Mouse (Mus musculus): ENCODE data around the gene Zfand3. TPM values are rescaled to one million over a fixed set of nuclear protein-coding genes. Genes with fewer than 3 reads are reported as not detected.
A peak's percentile ranks its signal among the peaks of the same experiment; 100 is the strongest.

Zfand3 gene
- polyA plus RNA-seq, 1 experiment from 2014 or later = 46.2 TPM

DNA sequence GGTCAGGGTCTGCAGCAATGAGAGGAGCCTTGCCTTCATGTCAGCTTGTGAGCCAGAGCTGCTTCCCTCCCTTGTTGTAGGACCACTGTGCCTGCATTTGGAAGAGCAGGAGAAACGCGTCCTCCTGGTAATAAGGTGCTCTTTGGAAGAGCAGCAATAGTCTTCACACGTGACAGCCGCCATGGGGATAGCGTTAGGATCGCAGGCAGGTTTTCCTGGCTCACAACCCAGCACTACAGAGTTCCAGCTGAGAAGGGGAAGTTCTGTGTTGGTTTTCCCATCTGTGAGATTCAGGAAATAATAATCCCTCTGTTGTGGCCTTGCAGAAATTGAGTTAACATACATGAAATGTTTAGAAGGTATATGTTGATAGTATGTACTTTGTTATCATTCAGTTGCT is 179.0 kb downstream of the Zfand3 start:
- H3K4me3 ChIP-seq = no peak overlapping the region
- no peaks in the 10 kb centered on the region for H3K9me3 ChIP-seq
- H3K9ac ChIP-seq = no peak overlapping the region
- H3K27ac ChIP-seq = no peak overlapping the region
- 0 out of 2 replicates have a peak, but pooled peaks cover 4% of the 10 kb centered on the region for H3K36me3 ChIP-seq
- 93% methylated on average over 6 of the region's 6 CpGs for WGBS
- H3K4me1 ChIP-seq = peaks cover 17% of the 10 kb centered on the region
- no peak for ATAC-seq (ENCODE audit: insufficient number of reproducible peaks, insufficient read depth, low FRiP score, low TSS enrichment, low read depth)
- H3K27me3 ChIP-seq = no peaks in the 10 kb centered on the region
- H3K4me2 ChIP-seq = no peak overlapping the region

- Histone ChIP-seq H3K4me3 (no peak overlapping the region), H3K4me1 (peaks cover 30% of the 10 kb centered on the region), H3K27ac (no peak overlapping the region), H3K36me3 (0 out of 2 replicates have a peak, but pooled peaks cover 4% of the 10 kb centered on the region), H3K9me3 (no peaks in the 10 kb centered on the region), H3K4me2 (no peak overlapping the region), H3K9ac (no peak overlapping the region), H3K27me3 (no peaks in the 10 kb centered on the region)
- ATAC-seq (ENCODE audit: insufficient number of reproducible peaks, insufficient read depth, low FRiP score, low TSS enrichment, low read depth) = no peak
- 85% methylated on average over 6 of the region's 6 CpGs for WGBS
Observed at GRCm38 (mm10) chr17:30187154-30187553, 182.6 kb downstream of the Zfand3 start.

DNA sequence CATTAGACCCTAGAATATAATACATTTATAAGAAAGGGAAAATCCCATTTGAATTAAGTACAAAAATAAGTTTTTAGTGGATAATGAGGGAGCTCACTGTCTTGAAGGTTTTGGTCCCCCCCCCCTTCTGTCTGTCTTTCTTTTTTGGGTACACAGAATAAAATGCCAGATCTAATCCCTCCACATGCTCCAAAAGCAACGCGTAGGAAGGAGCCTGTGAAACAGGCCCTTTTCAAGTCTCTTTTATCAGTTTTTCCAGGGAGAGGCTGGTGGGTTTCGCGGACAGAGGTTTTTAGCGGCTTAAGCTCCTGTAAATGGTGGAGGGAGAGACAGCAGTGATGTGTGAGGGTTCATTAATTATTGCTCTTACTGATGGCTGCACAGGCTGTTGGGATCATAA is 183.0 kb downstream of the Zfand3 start:
- Histone ChIP-seq H3K27ac (peak overlapping the region; percentile 74; the same call in 1 of the 2 replicates), H3K4me1 (peaks cover 30% of the 10 kb centered on the region), H3K9me3 (no peaks in the 10 kb centered on the region), H3K4me3 (no peak overlapping the region), H3K27me3 (no peaks in the 10 kb centered on the region), H3K36me3 (peaks cover 6% of the 10 kb centered on the region; the same call in 1 of the 2 replicates), H3K9ac (0 out of 2 replicates have a peak overlapping the region, but pooled peaks have one; percentile 36), H3K4me2 (no peak overlapping the region)
- no peak for ATAC-seq (ENCODE audit: insufficient number of reproducible peaks, insufficient read depth, low FRiP score, low TSS enrichment, low read depth)
- WGBS = 74% methylated on average over 5 of the region's 5 CpGs

DNA sequence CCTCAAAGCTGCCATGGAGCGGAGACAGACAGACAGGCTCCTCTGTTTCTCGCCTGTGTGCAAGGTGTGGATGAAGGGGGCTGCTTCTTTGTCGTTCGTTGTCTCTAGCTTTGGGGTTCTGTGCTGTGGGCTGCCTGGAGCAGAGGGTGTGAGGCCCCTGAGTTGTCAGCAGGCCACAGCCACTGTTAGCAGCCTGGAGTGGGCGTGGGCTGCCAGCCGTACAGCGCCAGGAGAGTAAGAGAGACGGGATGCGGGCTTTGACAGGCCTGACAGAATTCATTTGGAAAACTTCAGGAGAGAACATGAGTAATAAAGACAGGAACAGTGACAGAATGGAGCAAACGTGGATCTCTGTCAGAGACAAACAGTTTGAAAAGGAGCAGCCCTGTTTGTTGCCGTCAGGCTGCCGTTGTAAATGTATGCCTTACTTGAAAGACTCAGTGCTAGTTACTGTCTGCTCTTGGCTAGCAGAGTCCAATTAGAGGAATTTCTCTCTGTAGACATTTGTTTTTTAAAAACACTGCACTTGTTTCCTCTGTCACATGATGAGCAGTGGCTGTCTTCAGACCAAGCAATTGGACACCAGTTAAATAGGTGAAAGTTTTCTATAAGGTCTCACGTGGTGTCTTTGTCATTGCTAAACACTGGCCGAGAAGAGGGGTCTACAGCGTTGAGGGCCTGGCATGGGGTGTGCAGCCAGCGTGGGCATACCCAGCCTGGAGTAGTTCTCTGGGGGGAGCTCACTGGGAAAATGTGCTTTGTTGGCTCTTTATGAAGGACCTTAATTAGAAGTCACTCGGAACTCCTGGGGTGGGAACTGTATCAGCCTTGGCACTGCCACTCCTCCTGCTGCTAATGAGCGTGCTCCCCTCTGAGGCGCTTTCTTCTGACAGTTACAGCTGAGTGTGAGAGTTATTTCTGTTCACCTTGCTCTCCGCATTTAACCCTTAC is 183.8 kb downstream of the Zfand3 start:
- no peaks in the 10 kb centered on the region for H3K27me3 ChIP-seq
- ATAC-seq (ENCODE audit: insufficient number of reproducible peaks, insufficient read depth, low FRiP score, low TSS enrichment, low read depth) = no peak
- H3K36me3 ChIP-seq = peaks cover 12% of the 10 kb centered on the region; the same call in 1 of the 2 replicates
- H3K4me2 ChIP-seq = no peak overlapping the region
- H3K9me3 ChIP-seq = no peaks in the 10 kb centered on the region
- 0 out of 2 replicates have a peak overlapping the region, but pooled peaks have one; percentile 36 for H3K9ac ChIP-seq
- H3K27ac ChIP-seq = peak overlapping the region; percentile 74
- peaks cover 30% of the 10 kb centered on the region for H3K4me1 ChIP-seq
- WGBS = 41% methylated on average over 20 of the region's 20 CpGs
- H3K4me3 ChIP-seq = no peak overlapping the region

- Histone ChIP-seq H3K4me2 (no peak overlapping the region), H3K4me3 (no peak overlapping the region), H3K4me1 (peaks cover 41% of the 10 kb centered on the region), H3K9ac (no peak overlapping the region), H3K9me3 (no peaks in the 10 kb centered on the region), H3K36me3 (peaks cover 11% of the 10 kb centered on the region; the same call in 1 of the 2 replicates), H3K27me3 (no peaks in the 10 kb centered on the region), H3K27ac (no peak overlapping the region)
- 74% methylated on average over 11 of the region's 11 CpGs for WGBS
- ATAC-seq (ENCODE audit: insufficient number of reproducible peaks, insufficient read depth, low FRiP score, low TSS enrichment, low read depth) = no peak
Observed at GRCm38 (mm10) chr17:30191097-30191640, 186.6 kb downstream of the Zfand3 start.

- H3K27ac ChIP-seq = no peak overlapping the region
- no peak overlapping the region for H3K4me2 ChIP-seq
- ATAC-seq (ENCODE audit: insufficient number of reproducible peaks, insufficient read depth, low FRiP score, low TSS enrichment, low read depth) = no peak
- H3K27me3 ChIP-seq = no peaks in the 10 kb centered on the region
- H3K9me3 ChIP-seq = no peaks in the 10 kb centered on the region
- no peak overlapping the region for H3K9ac ChIP-seq
- WGBS = 88% methylated on average over 26 of the region's 26 CpGs
- H3K36me3 ChIP-seq = peaks cover 11% of the 10 kb centered on the region; the same call in 1 of the 2 replicates
- peaks cover 47% of the 10 kb centered on the region for H3K4me1 ChIP-seq
- H3K4me3 ChIP-seq = no peak overlapping the region
Observed at GRCm38 (mm10) chr17:30192416-30193005, 188.0 kb downstream of the Zfand3 start.

DNA sequence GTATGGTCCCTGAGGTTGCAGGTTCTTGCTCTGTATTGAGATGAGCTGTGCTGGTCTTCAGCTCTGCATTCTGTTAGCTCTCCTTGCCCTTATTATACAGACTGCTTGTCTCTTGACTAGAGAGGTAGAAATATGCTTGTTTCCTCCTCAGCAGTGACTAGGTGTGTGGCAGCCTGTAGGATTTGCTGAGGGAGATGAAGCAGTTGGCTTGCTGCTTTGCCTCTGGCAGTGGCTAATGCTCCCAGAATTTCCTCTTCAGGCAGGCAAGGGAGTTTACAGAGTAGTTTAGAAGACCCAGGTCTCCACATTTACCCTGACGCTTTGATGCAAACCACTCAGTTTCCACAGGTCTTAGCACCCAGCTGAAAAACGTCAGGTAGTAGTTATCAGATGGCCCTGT is 189.1 kb downstream of the Zfand3 start:
- H3K36me3 ChIP-seq = peaks cover 11% of the 10 kb centered on the region; the same call in 1 of the 2 replicates
- H3K27ac ChIP-seq = no peak overlapping the region
- H3K4me3 ChIP-seq = no peak overlapping the region
- ATAC-seq (ENCODE audit: insufficient number of reproducible peaks, insufficient read depth, low FRiP score, low TSS enrichment, low read depth) = no peak
- peaks cover 44% of the 10 kb centered on the region for H3K4me1 ChIP-seq
- no peak overlapping the region for H3K4me2 ChIP-seq
- H3K27me3 ChIP-seq = no peaks in the 10 kb centered on the region
- 76% methylated on average over 2 of the region's 2 CpGs for WGBS
- H3K9me3 ChIP-seq = no peaks in the 10 kb centered on the region
- H3K9ac ChIP-seq = no peak overlapping the region

- WGBS = 63% methylated on average over 3 of the region's 3 CpGs
- peaks cover 45% of the 10 kb centered on the region for H3K4me1 ChIP-seq
- no peak overlapping the region for H3K27ac ChIP-seq
- H3K9ac ChIP-seq = no peak overlapping the region
- H3K4me3 ChIP-seq = no peak overlapping the region
- no peak overlapping the region for H3K4me2 ChIP-seq
- no peaks in the 10 kb centered on the region for H3K27me3 ChIP-seq
- no peak for ATAC-seq (ENCODE audit: insufficient number of reproducible peaks, insufficient read depth, low FRiP score, low TSS enrichment, low read depth)
- no peaks in the 10 kb centered on the region for H3K9me3 ChIP-seq
- peaks cover 11% of the 10 kb centered on the region; the same call in 1 of the 2 replicates for H3K36me3 ChIP-seq
Observed at GRCm38 (mm10) chr17:30194091-30194490, 189.6 kb downstream of the Zfand3 start.

GRCm38 (mm10) chr17:30194629-30195445 is 190.3 kb downstream of the Zfand3 start:
- Histone ChIP-seq H3K4me3 (no peak overlapping the region), H3K4me1 (peaks cover 48% of the 10 kb centered on the region), H3K9me3 (no peaks in the 10 kb centered on the region), H3K4me2 (no peak overlapping the region), H3K27ac (0 out of 2 replicates have a peak overlapping the region, but pooled peaks have one; percentile 17), H3K9ac (no peak overlapping the region), H3K27me3 (no peaks in the 10 kb centered on the region), H3K36me3 (peaks cover 11% of the 10 kb centered on the region; the same call in 1 of the 2 replicates)
- WGBS = 60% methylated on average over 11 of the region's 11 CpGs
- no peak for ATAC-seq (ENCODE audit: insufficient number of reproducible peaks, insufficient read depth, low FRiP score, low TSS enrichment, low read depth)

DNA sequence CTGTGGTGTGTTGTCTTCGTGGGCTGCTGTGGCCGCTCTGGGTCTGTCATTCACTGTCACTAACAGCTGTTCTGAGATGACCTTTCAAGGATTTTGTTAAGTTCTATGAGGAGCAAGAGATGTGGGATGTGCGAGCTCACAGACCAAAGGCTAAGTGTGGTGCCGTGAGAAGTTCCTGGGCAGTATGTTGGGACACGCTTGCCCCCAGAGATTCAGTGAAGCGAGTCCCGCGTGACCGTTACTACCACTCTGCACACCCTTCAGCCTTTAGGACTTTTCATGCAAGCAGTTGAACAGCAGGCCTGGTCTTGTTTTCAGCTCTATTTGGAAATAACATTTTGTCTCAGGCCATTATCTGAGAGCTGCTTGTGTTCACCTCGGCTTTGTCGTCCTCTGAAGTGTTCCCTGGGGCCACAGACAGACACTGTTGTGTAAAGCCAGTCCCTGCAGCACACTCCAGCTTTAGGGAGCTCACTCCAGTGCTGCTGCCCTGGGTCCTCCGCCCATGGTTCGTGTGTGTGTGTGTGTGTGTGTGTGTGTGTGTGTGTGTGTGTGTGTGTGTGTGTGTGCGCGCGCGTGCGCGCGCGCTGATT is 191.2 kb downstream of the Zfand3 start:
- Histone ChIP-seq H3K27ac (peak overlapping the region; percentile 55; the same call in 1 of the 2 replicates), H3K36me3 (peaks cover 11% of the 10 kb centered on the region; the same call in 1 of the 2 replicates), H3K9ac (no peak overlapping the region), H3K4me1 (peaks cover 51% of the 10 kb centered on the region), H3K4me2 (no peak overlapping the region), H3K4me3 (no peak overlapping the region), H3K9me3 (no peaks in the 10 kb centered on the region), H3K27me3 (no peaks in the 10 kb centered on the region)
- ATAC-seq (ENCODE audit: insufficient number of reproducible peaks, insufficient read depth, low FRiP score, low TSS enrichment, low read depth) = no peak
- WGBS = 79% methylated on average over 19 of the region's 21 CpGs
